Mouse (Mus musculus) small intestine, adult 2 months (tissue): ENCODE results near the gene Runx1. TPM values are rescaled to one million over a fixed set of nuclear protein-coding genes. Genes with fewer than 3 reads are reported as not detected.

ENCODE experiments used
- H3K27ac ChIP-seq: fragments of 200-500 bp; 2 replicates; pipeline ENCODE4 v1.5.1; 2012; ENCODE audit warnings: low read depth, low read length, control low read depth, inconsistent platforms; ENCODE audit not compliant: insufficient read depth
- H3K27me3 ChIP-seq: fragments of 200-500 bp; 2 replicates; pipeline ENCODE4 v1.6.1; 2012; ENCODE audit warnings: mild to moderate bottlenecking, moderate library complexity, low read length, inconsistent platforms; ENCODE audit not compliant: control insufficient read depth, insufficient read depth
- H3K36me3 ChIP-seq: fragments of 200-500 bp; 2 replicates; pipeline ENCODE4 v1.6.1; 2012; ENCODE audit warnings: mild to moderate bottlenecking, low read length, control low read depth, inconsistent platforms; ENCODE audit not compliant: control insufficient read depth, insufficient read depth
- H3K4me1 ChIP-seq: fragments of 200-500 bp; 2 replicates; pipeline ENCODE4 v1.6.1; 2012; ENCODE audit warnings: low read length, inconsistent platforms, mixed read lengths; ENCODE audit not compliant: control insufficient read depth, insufficient read depth, insufficient read length
- H3K4me3 ChIP-seq: fragments of 200-500 bp; 2 replicates; pipeline ENCODE4 v1.5.1; 2012; ENCODE audit warnings: low read depth, mild to moderate bottlenecking, control low read depth, inconsistent platforms, low read length, moderate library complexity
- CTCF ChIP-seq: fragments of 200-500 bp; IDR thresholded peaks from 2 replicates; pipeline ENCODE4 v1.5.1; 2012; ENCODE audit warnings: low read depth, mild to moderate bottlenecking, control low read depth, inconsistent platforms, low read length, moderate library complexity, mixed read lengths; ENCODE audit not compliant: insufficient replicate concordance, insufficient read length; ENCODE audit errors: extremely low read depth
- POLR2A ChIP-seq: fragments of 200-500 bp; IDR thresholded peaks from 2 replicates; pipeline ENCODE4 v1.6.1; 2012; ENCODE audit warnings: low read depth, mild to moderate bottlenecking, control low read depth, inconsistent platforms, low read length, moderate library complexity
- WGBS: fragments of 180-500 bp; shearing (Covaris S2); methylation state at CpG from one replicate; pipeline ENCODE4 v1.1.7; 2018; 5-methylcytosine and 5-hydroxymethylcytosine counted together
- polyA plus RNA-seq: library from polyadenylated mRNA; depleted of rRNA; stranded (reverse); fragments of >200 nt; gene quantifications from 2 replicates; pipeline ENCODE4 v1.2.3, GENCODE M21; 2012

Gene Runx1
- polyA plus RNA-seq, 1 experiment, result 15.4 TPM

- 75% methylated on average over 5 of the region's 5 CpGs for WGBS
- Histone ChIP-seq H3K36me3 (no peaks in the 10 kb centered on the region), H3K27me3 (no peaks in the 10 kb centered on the region), H3K4me3 (no peak overlapping the region), H3K4me1 (0 out of 2 replicates have a peak, but pooled peaks cover under 1% of the 10 kb centered on the region), H3K27ac (no peak overlapping the region)
- TF ChIP-seq POLR2A (no peak), CTCF (no peak)
Observed at GRCm38 (mm10) chr16:92814366-92815194, 11.4 kb downstream of the Runx1 start.

- 62% methylated on average over 3 of the region's 3 CpGs for WGBS
- no peak for TF ChIP-seq POLR2A
Observed at GRCm38 (mm10) chr16:92812405-92812804, 13.5 kb downstream of the Runx1 start.

GRCm38 (mm10) chr16:92810568-92811240 is 15.2 kb downstream of the Runx1 start:
- TF ChIP-seq POLR2A (no peak), CTCF (no peak)
- H3K4me1 ChIP-seq, result peaks cover 7% of the 10 kb centered on the region
- no peaks in the 10 kb centered on the region for H3K27me3 ChIP-seq
- no peak overlapping the region for H3K4me3 ChIP-seq
- H3K27ac ChIP-seq, result no peak overlapping the region
- 87% methylated on average over 8 of the region's 8 CpGs for WGBS
- H3K36me3 ChIP-seq, result no peaks in the 10 kb centered on the region

More at GRCm38 (mm10) chr16:92812405-92812804, 13.5 kb downstream of the Runx1 start:
- H3K4me1 ChIP-seq, result peaks cover 7% of the 10 kb centered on the region
- no peaks in the 10 kb centered on the region for H3K36me3 ChIP-seq
- H3K4me3 ChIP-seq, result no peak overlapping the region
- H3K27me3 ChIP-seq, result no peaks in the 10 kb centered on the region
- no peak overlapping the region for H3K27ac ChIP-seq

- Histone ChIP-seq H3K4me1 (peaks cover 7% of the 10 kb centered on the region), H3K4me3 (no peak overlapping the region), H3K27ac (no peak overlapping the region), H3K27me3 (no peaks in the 10 kb centered on the region), H3K36me3 (no peaks in the 10 kb centered on the region)
- TF ChIP-seq CTCF (no peak), POLR2A (no peak)
- WGBS, result 89% methylated on average over 8 of the region's 8 CpGs
Observed at GRCm38 (mm10) chr16:92807772-92808171, 18.2 kb downstream of the Runx1 start.

- Histone ChIP-seq H3K27me3 (no peaks in the 10 kb centered on the region), H3K4me3 (no peak overlapping the region), H3K36me3 (no peaks in the 10 kb centered on the region), H3K4me1 (no peaks in the 10 kb centered on the region; the same call in 1 of the 2 replicates), H3K27ac (0 out of 2 replicates have a peak overlapping the region, but pooled peaks have one; percentile 24)
- TF ChIP-seq CTCF (no peak), POLR2A (no peak)
- 82% methylated on average over 7 of the region's 7 CpGs for WGBS
Observed at GRCm38 (mm10) chr16:92803076-92803580, 22.8 kb downstream of the Runx1 start.

GRCm38 (mm10) chr16:92801567-92801966 is 24.4 kb downstream of the Runx1 start:
- 68% methylated on average over 12 of the region's 12 CpGs for WGBS
- Histone ChIP-seq H3K27ac (peak overlapping the region; percentile 74), H3K27me3 (no peaks in the 10 kb centered on the region), H3K36me3 (no peaks in the 10 kb centered on the region), H3K4me1 (no peaks in the 10 kb centered on the region; the same call in 1 of the 2 replicates), H3K4me3 (no peak overlapping the region)
- TF ChIP-seq POLR2A (no peak), CTCF (no peak)

- Histone ChIP-seq H3K27me3 (no peaks in the 10 kb centered on the region), H3K4me1 (no peaks in the 10 kb centered on the region; the same call in 1 of the 2 replicates), H3K27ac (peak overlapping the region; percentile 41; the same call in 1 of the 2 replicates), H3K36me3 (no peaks in the 10 kb centered on the region), H3K4me3 (no peak overlapping the region)
- 72% methylated on average over 5 of the region's 5 CpGs for WGBS
- no peak for TF ChIP-seq POLR2A
- TF ChIP-seq CTCF, result no peak
Observed at GRCm38 (mm10) chr16:92800845-92801244, 25.1 kb downstream of the Runx1 start.
